Mouse (Mus musculus): Measurements from ENCODE around the gene Col11a2. TPM values are rescaled to one million over a fixed set of nuclear protein-coding genes. Genes with fewer than 3 reads are reported as not detected.

The Col11a2 gene
- polyA plus RNA-seq, 1 experiment from 2014 or later = 64.3 TPM

DNA sequence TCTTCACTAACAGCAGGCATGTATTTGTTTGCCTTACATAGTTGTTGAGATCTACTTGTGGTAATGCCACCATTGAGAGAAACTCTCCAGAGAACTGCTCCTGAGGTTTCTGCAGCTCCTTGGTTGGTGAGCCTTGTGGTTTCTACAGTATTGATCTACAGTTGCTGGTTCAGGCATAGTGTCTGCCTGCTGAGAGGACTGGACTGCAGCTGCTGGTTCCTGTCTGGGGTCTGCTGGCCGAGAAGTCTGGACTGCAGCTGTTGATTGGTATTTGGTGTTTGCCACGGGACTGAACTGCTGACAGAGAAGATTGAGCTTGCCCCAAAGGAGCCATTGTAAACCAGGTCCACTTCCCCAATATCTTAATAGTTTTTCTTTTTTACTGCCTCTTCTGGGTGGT is 32.7 kb upstream of the Col11a2 start:
- ATAC-seq (ENCODE audit: insufficient number of reproducible peaks, low FRiP score, low TSS enrichment, low read depth) = no peak
- H3K9me3 ChIP-seq (replicated peaks) = 0 out of 2 replicates have a peak, but pooled peaks cover 3% of the 10 kb centered on the region
- H3K27me3 ChIP-seq = peaks cover 9% of the 10 kb centered on the region
- H3K36me3 ChIP-seq = no peaks in the 10 kb centered on the region
- no peak overlapping the region for H3K9ac ChIP-seq
- no peaks in the 10 kb centered on the region for H3K4me1 ChIP-seq
- H3K27ac ChIP-seq (replicated peaks) = no peak overlapping the region
- H3K4me2 ChIP-seq (replicated peaks) = no peak overlapping the region
- WGBS = 45% methylated on average over 2 of the region's 2 CpGs
- H3K4me3 ChIP-seq (replicated peaks) = no peak overlapping the region

DNA sequence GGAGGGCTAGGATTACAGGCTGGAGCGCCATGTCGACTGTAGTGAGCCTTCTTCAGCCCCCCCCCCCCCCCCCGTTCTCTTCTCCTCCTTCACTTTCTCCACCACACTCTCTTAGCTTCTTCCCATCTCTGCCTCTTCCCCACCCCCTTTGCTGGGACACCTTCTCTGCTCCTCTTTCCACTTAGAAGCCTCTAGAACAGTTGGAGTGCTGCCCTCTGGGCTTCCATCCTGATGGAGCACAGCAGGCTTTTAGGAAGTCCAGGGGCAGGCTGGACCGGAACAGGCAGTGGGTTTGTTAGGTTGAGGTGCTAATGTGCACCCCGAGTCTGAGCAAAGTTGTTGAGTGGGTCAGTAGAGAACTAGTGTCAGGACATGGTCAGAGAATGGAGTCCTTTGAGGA is 29.1 kb upstream of the Col11a2 start:
- H3K27me3 ChIP-seq = no peaks in the 10 kb centered on the region
- no peaks in the 10 kb centered on the region for H3K36me3 ChIP-seq
- H3K9ac ChIP-seq = no peak overlapping the region
- WGBS = 77% methylated on average over 5 of the region's 5 CpGs
- H3K4me1 ChIP-seq = no peaks in the 10 kb centered on the region
- no peak overlapping the region for H3K27ac ChIP-seq (replicated peaks)
- no peak overlapping the region for H3K4me2 ChIP-seq (replicated peaks)
- H3K4me3 ChIP-seq (replicated peaks) = no peak overlapping the region
- no peak for ATAC-seq (ENCODE audit: insufficient number of reproducible peaks, low FRiP score, low TSS enrichment, low read depth)
- H3K9me3 ChIP-seq (replicated peaks) = 0 out of 2 replicates have a peak, but pooled peaks cover 3% of the 10 kb centered on the region

DNA sequence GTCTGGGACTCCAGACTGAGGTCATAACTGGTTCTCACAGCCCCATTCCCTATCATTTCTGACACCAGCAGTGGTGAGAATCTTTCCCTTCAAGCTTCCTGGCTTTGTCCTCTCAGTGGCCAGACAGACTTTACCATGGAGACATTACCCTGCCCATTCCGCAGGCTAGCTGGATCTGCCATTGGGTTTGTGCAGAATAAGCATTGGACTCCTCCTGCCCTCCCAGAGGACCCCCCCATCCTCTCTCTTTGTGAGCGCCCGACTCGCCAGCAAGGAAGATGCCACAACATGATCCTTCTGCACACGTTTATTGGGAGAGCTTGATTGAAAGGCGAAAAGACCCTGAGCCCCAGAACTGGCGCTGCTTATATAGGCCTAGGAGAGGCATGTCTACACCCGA is 25.8 kb upstream of the Col11a2 start:
- Histone ChIP-seq H3K9ac (no peak overlapping the region), H3K9me3 (replicated peaks) (no peaks in the 10 kb centered on the region), H3K36me3 (no peaks in the 10 kb centered on the region), H3K4me3 (replicated peaks) (no peak overlapping the region), H3K4me2 (replicated peaks) (no peak overlapping the region), H3K27ac (replicated peaks) (no peak overlapping the region), H3K4me1 (no peaks in the 10 kb centered on the region), H3K27me3 (no peaks in the 10 kb centered on the region)
- no peak for ATAC-seq (ENCODE audit: insufficient number of reproducible peaks, low FRiP score, low TSS enrichment, low read depth)
- WGBS = 93% methylated on average over 8 of the region's 8 CpGs

DNA sequence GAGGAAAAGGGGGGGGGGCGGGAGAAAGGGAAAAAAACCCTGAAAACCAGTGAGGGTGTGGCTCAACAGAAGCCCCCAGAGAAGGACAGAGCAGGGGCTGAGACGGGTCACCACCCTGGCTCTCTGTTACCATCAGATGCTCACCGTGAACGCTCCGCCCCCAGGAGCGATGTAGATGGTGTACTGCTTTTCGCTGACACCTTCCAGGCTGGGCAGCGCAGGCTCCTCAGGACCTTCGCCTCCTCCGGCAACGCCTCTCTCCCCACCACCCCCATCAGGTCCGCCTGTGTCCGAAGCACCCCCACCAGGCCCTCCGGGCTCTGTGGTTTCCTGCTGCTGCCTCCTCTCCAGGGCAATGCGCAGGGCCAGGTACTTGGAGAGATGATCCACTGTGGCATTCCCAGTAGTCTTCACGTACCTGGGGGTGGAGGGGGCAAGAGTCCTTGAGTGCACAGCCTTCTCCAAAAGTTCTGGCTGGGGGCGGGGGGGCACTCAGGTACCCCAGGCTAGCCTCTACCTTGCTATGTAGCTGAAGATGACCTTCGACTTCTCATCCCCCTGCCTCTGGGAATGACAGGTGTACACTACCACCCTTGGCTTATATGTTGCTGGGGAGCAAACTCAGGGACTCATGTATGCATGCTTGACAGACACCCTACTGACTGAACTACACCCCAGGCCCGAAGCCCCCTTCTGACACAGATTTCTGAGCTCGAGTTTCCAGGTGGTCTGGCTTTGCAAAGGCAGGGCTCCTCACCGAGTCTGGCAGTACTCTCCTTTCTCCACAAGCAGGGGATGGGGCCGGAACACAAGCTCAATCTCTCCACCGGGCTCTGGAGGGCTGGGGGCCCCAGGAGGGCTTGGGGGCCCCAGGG is 17.5 kb upstream of the Col11a2 start:
- no peak overlapping the region for H3K4me2 ChIP-seq (replicated peaks)
- no peak overlapping the region for H3K9ac ChIP-seq
- no peak overlapping the region for H3K4me3 ChIP-seq (replicated peaks)
- no peak overlapping the region for H3K27ac ChIP-seq (replicated peaks)
- no peaks in the 10 kb centered on the region; the same call in 1 of the 2 replicates for H3K9me3 ChIP-seq (replicated peaks)
- no peaks in the 10 kb centered on the region for H3K27me3 ChIP-seq
- peaks cover 32% of the 10 kb centered on the region for H3K36me3 ChIP-seq
- peaks cover 25% of the 10 kb centered on the region for H3K4me1 ChIP-seq
- no peak for ATAC-seq (ENCODE audit: insufficient number of reproducible peaks, low FRiP score, low TSS enrichment, low read depth)
- 94% methylated on average over 23 of the region's 23 CpGs for whole genome bisulfite sequencing

DNA sequence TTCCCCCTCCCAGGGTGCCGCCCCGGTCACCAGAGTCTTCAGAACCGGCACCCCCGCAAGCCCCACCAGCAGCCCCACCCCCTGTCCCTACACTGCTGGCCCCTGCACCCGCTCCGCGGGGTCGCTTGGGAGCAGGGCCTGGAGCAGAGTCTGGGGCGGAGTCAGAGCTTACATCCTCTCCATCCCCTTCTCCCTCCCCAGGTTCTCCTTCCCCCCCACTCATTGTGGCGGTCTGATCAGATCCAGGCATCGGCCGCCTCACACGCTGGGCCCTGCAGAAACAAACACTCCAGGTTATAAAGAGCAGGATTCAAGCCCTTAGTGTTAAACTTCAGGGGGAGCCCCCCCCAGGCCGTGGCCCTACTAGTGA is 16.8 kb upstream of the Col11a2 start:
- no peak overlapping the region for H3K27ac ChIP-seq (replicated peaks)
- peaks cover 32% of the 10 kb centered on the region for H3K36me3 ChIP-seq
- H3K4me1 ChIP-seq = peaks cover 31% of the 10 kb centered on the region
- no peak overlapping the region for H3K9ac ChIP-seq
- no peak overlapping the region for H3K4me2 ChIP-seq (replicated peaks)
- no peaks in the 10 kb centered on the region; the same call in 1 of the 2 replicates for H3K9me3 ChIP-seq (replicated peaks)
- no peaks in the 10 kb centered on the region for H3K27me3 ChIP-seq
- 92% methylated on average over 14 of the region's 14 CpGs for WGBS
- no peak overlapping the region for H3K4me3 ChIP-seq (replicated peaks)
- no peak for ATAC-seq (ENCODE audit: insufficient number of reproducible peaks, low FRiP score, low TSS enrichment, low read depth)

DNA sequence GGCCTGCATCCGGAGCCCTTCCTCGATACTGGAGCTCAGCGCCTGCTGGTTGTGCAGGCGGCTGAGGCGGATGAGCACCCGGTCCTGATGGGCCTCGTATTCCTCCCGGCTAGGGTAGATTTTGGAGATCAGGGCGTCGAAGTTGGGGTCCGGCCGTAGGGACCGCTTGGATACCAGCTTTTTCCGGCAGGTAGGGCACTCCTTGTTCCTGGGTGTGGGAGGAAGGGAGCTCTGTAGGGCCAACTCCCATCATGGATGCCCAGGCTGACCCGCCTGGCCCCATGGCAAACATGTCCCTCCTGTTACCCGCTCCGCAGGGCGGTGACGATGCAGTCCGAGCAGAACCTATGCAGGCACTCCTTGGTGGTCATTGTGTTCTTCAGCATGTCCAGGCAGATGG is 16.2 kb upstream of the Col11a2 start:
- Histone ChIP-seq H3K9ac (no peak overlapping the region), H3K36me3 (peaks cover 32% of the 10 kb centered on the region), H3K27ac (replicated peaks) (no peak overlapping the region), H3K9me3 (replicated peaks) (no peaks in the 10 kb centered on the region; the same call in 1 of the 2 replicates), H3K4me2 (replicated peaks) (no peak overlapping the region), H3K4me3 (replicated peaks) (no peak overlapping the region), H3K27me3 (no peaks in the 10 kb centered on the region), H3K4me1 (peaks cover 35% of the 10 kb centered on the region)
- no peak for ATAC-seq (ENCODE audit: insufficient number of reproducible peaks, low FRiP score, low TSS enrichment, low read depth)
- 97% methylated on average over 20 of the region's 20 CpGs for WGBS

DNA sequence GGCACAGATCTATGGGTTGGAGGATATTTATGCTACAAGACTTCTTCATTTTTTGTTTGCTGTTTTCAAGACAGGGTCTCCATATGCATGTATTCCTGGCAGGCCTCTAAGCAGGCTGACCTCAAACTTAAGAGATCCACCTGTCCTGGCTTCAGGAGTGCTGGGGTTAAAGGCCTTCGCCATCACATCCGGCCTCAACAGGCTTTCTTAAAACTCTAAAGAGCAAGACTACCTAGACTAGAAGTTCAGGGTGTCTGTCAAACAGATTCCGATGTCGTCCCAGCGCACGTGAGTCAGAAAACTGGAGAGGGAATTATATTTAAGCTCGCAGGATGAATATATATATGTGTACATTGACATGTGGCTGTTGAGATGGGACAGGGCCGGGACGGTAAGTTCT is 15.6 kb upstream of the Col11a2 start:
- Histone ChIP-seq H3K9me3 (replicated peaks) (no peaks in the 10 kb centered on the region; the same call in 1 of the 2 replicates), H3K9ac (peak overlapping the region; percentile 68), H3K27ac (replicated peaks) (0 out of 2 replicates have a peak overlapping the region, but pooled peaks have one; percentile 90), H3K27me3 (no peaks in the 10 kb centered on the region), H3K4me2 (replicated peaks) (peak overlapping the region; percentile 98), H3K4me3 (replicated peaks) (peak overlapping the region; percentile 64), H3K36me3 (peaks cover 37% of the 10 kb centered on the region), H3K4me1 (peaks cover 42% of the 10 kb centered on the region)
- 67% methylated on average over 9 of the region's 9 CpGs for WGBS
- ATAC-seq (ENCODE audit: insufficient number of reproducible peaks, low FRiP score, low TSS enrichment, low read depth) = no peak

DNA sequence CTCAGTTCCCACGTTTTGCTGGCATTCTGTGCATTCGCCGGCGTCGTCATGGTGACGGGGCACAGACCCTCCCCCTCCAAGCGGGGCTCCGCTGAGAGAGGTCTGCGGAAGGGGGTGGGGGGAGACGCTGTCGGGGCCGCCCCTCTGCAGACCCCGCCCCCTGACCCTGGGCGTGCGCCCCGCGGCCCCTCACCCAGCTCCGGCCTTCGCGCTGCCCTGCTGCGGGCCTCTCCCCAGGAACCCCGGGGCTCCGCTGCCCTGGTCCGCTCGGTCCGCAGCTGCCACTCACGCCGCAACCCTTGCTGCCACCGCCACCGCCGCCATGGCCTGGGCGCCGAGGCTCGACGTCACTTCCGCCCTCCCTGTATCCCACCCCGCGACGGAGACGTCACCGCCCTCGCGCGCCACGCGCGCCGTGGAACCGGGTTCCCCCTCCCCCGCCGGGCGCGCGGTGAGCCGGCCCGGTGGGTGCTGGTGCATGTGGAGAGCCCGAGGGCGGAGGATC is 14.9 kb upstream of the Col11a2 start, which contains the start of gene Ring1:
Ring1 (minus strand) TSS at position 364 of the 505 bp plus-strand sequence.
- Histone ChIP-seq H3K9me3 (replicated peaks) (no peaks in the 10 kb centered on the region; the same call in 1 of the 2 replicates), H3K4me1 (peaks cover 49% of the 10 kb centered on the region), H3K27me3 (no peaks in the 10 kb centered on the region), H3K36me3 (peaks cover 44% of the 10 kb centered on the region), H3K4me3 (replicated peaks) (peak within 1 kb of the TSS; percentile 64), H3K9ac (peak within 1 kb of the TSS; percentile 68), H3K27ac (replicated peaks) (peak within 1 kb of the TSS; percentile 90), H3K4me2 (replicated peaks) (peak within 1 kb of the TSS; percentile 98)
- ATAC-seq (ENCODE audit: insufficient number of reproducible peaks, low FRiP score, low TSS enrichment, low read depth) = peak; percentile 77
- under 1% methylated on average over 54 of the region's 58 CpGs for WGBS

DNA sequence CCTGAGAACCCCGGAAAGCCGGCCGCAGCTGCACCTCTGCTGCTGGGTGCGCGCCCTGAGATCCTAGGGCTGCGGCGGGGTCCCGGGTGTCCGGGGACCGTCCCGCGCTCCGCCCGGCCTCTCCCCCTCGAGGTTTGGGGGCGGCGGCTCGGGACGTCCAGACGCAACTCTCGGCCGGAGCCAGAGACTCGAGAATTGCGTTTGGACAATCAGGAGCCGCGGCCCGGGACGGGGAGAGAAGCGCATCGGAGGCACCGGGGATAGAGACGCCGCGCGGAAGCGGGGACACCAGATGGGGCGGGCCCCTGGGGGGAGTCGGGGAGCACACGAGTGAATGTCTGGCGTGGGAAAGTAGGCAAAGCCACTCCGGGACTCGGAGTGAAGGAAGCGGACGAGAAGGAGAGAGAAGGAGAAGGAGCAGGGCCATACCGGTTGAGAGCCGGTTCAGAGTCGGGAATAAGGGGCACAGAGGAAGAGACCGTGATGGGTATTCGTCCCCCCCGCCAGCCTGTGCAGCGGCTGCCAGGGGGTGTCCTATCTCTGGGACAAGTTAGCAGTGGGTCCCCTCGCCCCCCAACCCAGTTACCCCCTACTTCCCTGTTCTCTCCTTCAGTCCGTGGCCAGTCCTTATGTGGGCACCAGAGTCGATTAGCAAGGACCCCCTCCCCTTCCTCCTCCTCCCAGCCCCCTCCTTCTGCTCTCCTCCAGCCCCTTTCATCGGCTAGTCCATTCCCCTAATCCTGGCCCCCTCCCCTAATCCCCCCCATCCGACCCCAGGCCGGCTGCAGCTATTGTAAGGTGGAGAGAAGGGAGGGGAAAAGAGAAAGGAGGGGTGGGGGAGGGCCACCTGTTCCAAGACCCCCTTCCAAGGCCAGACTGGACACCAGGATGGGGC is 14.1 kb upstream of the Col11a2 start:
- under 1% methylated on average over 54 of the region's 57 CpGs for WGBS
- Histone ChIP-seq H3K9ac (peak overlapping the region; percentile 68), H3K9me3 (replicated peaks) (no peaks in the 10 kb centered on the region), H3K36me3 (peaks cover 50% of the 10 kb centered on the region), H3K4me1 (peaks cover 56% of the 10 kb centered on the region), H3K27ac (replicated peaks) (peak overlapping the region; percentile 90), H3K4me3 (replicated peaks) (peak overlapping the region; percentile 64), H3K4me2 (replicated peaks) (peak overlapping the region; percentile 98), H3K27me3 (no peaks in the 10 kb centered on the region)
- ATAC-seq (ENCODE audit: insufficient number of reproducible peaks, low FRiP score, low TSS enrichment, low read depth) = peak; percentile 2; the same call in 1 of the 2 replicates

DNA sequence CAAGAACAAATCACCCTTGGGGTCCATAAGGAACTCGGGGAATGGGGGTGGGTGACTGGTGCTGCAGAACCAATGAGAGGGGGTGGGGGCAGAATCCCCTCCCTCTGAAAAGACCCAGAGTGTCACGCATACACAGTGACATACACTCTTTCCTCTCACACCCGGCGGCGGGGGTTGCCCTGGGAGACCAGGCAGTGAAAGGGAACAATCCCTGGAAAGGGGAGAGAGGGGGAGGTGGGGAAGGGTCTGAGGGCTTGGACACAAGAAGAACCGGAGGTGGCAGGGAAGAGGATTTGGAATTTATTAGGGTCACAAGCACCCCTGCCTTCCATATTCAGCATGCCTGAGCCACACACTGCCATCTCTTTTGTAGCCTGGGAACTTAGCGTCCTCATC is 13.5 kb upstream of the Col11a2 start:
- peaks cover 63% of the 10 kb centered on the region for H3K4me1 ChIP-seq
- 19% methylated on average over 7 of the region's 7 CpGs for WGBS

DNA sequence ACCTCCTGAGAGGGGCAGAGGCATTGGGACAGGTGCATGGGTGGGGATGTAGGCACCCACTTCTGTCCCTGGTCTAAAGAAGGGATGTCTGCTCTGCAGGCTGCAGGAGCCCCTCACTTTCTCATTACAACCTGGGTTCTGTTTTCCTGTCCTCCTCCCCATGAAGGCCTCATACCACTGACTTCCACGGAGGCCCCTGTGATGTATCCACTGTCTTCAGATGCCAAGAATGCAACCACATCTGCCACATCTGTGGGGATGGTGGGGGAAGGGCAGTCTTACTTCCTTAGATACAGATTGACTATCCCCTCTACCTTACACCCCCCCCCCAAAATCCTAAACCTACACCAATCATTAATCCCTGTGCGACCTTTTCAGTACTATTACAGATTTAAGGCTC is 13.0 kb upstream of the Col11a2 start:
- WGBS = 25% methylated on average over 2 of the region's 2 CpGs
- Histone ChIP-seq H3K4me1 (peaks cover 63% of the 10 kb centered on the region), H3K4me2 (replicated peaks) (peak overlapping the region; percentile 98), H3K27ac (replicated peaks) (no peak overlapping the region), H3K27me3 (no peaks in the 10 kb centered on the region), H3K9me3 (replicated peaks) (no peaks in the 10 kb centered on the region), H3K9ac (no peak overlapping the region), H3K36me3 (peaks cover 40% of the 10 kb centered on the region), H3K4me3 (replicated peaks) (peak overlapping the region; percentile 64; the same call in 1 of the 2 replicates)
- no peak for ATAC-seq (ENCODE audit: insufficient number of reproducible peaks, low FRiP score, low TSS enrichment, low read depth)

More for the DNA sequence above, 13.5 kb upstream of the Col11a2 start:
- no peaks in the 10 kb centered on the region for H3K9me3 ChIP-seq (replicated peaks)
- peak overlapping the region; percentile 98 for H3K4me2 ChIP-seq (replicated peaks)
- no peaks in the 10 kb centered on the region for H3K27me3 ChIP-seq
- peaks cover 44% of the 10 kb centered on the region for H3K36me3 ChIP-seq
- ATAC-seq (ENCODE audit: insufficient number of reproducible peaks, low FRiP score, low TSS enrichment, low read depth) = no peak
- no peak overlapping the region for H3K9ac ChIP-seq
- peak overlapping the region; percentile 64 for H3K4me3 ChIP-seq (replicated peaks)
- no peak overlapping the region for H3K27ac ChIP-seq (replicated peaks)
